Mouse (Mus musculus) heart, embryonic 12.5 days (tissue): ENCODE measurements around the gene Hist1h3b. TPM values are rescaled to one million over a fixed set of nuclear protein-coding genes. Genes with fewer than 3 reads are reported as not detected.
"Not testable (repeated sequence)": the region's sequence is repeated elsewhere in the genome, so short reads cannot be mapped to it uniquely, and the experiment has no call there.

Experiments
- ATAC-seq: fragments of 200-750 bp; cut with Nextera tagmentation; 2 replicates; pipeline ENCODE4 v1.8.0; 2017; ENCODE audit warnings: moderate TSS enrichment, moderate library complexity; ENCODE audit not compliant: insufficient number of reproducible peaks, low FRiP score
- H3K27ac ChIP-seq: fragments of 300-500 bp; sonication (generic); 2 replicates; pipeline ENCODE4 v1.5.1; 2016; ENCODE audit warnings: mild to moderate bottlenecking, moderate library complexity; ENCODE audit not compliant: poor library complexity, severe bottlenecking
- H3K27me3 ChIP-seq: fragments of 300-500 bp; sonication (generic); replicated peaks from 2 replicates; pipeline ENCODE4 v1.6.1; 2016; ENCODE audit warnings: mild to moderate bottlenecking, moderate library complexity
- H3K36me3 ChIP-seq: fragments of 300-500 bp; sonication (generic); 2 replicates; pipeline ENCODE4 v1.6.1; 2016; ENCODE audit warnings: mild to moderate bottlenecking, moderate library complexity
- H3K4me1 ChIP-seq: fragments of 300-500 bp; sonication (generic); replicated peaks from 2 replicates; pipeline ENCODE4 v1.6.1; 2016; ENCODE audit warnings: mild to moderate bottlenecking
- H3K4me2 ChIP-seq: fragments of 300-500 bp; sonication (generic); 2 replicates; pipeline ENCODE4 v1.6.1; 2016; ENCODE audit warnings: mild to moderate bottlenecking, moderate library complexity
- H3K4me3 ChIP-seq: fragments of 300-500 bp; sonication (generic); 2 replicates; pipeline ENCODE4 v1.5.1; 2016; ENCODE audit warnings: mild to moderate bottlenecking
- H3K9ac ChIP-seq: fragments of 300-500 bp; sonication (generic); 2 replicates; pipeline ENCODE4 v1.6.1; 2016; ENCODE audit warnings: mild to moderate bottlenecking, moderate library complexity
- H3K9me3 ChIP-seq: fragments of 300-500 bp; sonication (generic); replicated peaks from 2 replicates; pipeline ENCODE4 v1.6.1; 2016; ENCODE audit warnings: mild to moderate bottlenecking, moderate library complexity
- WGBS: fragments of 180-500 bp; shearing (Covaris S2); methylation state at CpG from one replicate; pipeline ENCODE4 v1.1.7; 2016; 5-methylcytosine and 5-hydroxymethylcytosine counted together
- polyA plus RNA-seq: library from polyadenylated mRNA; unstranded; fragments of >200 nt; fragmentation: Nextera tagmentation; extraction: Ambion mirVana; gene quantifications from 2 replicates; pipeline ENCODE4 v1.2.1, GENCODE M21; 2016

Hist1h3b gene
- polyA plus RNA-seq, 1 experiment from 2014 or later, result 3.5 TPM

DNA sequence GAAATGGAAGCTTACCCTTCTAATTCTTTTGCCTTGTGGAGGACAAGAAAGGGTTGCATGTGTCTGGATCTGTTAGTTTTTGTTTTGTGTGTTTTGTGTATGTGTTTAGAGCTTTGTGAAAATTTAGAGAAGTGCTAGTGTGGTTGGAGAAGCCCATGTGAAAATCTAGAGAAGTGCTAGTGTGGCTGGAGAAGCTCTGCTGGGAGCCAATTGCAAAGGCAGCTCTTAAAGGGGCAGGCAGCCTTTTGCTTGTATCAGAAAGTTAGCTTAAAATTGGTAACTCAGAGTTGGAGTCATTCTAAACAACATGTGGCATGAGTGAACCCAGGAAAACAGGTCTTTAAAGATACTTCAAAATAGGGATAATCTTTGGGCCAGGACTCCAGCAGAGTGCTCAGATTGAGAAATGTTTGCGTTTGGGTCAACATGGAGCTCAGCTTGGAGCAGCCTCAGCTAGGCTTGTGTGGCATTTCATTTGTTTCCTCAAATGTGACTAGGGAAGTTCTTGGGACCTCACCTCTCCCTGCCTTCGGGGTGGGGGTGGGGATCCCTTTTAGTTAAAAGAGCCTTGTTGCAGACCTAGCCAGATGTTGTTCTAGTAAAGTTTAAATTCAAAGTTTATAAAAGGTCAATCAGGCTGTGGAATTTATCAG, 34.3 kb upstream of the Hist1h3b start:
- peaks cover 10% of the 10 kb centered on the region for H3K4me1 ChIP-seq
- not testable (repeated sequence) for ATAC-seq, H3K9ac ChIP-seq, H3K9me3 ChIP-seq, H3K27ac ChIP-seq, H3K27me3 ChIP-seq, H3K36me3 ChIP-seq, H3K4me2 ChIP-seq, H3K4me3 ChIP-seq
- WGBS, result 30% methylated on average over 2 of the region's 2 CpGs

GRCm38 (mm10) chr13:23724239-23724638, 27.8 kb upstream of the Hist1h3b start:
- no peak overlapping the region for H3K4me3 ChIP-seq
- H3K9me3 ChIP-seq, result 0 out of 2 replicates have a peak, but pooled peaks cover 4% of the 10 kb centered on the region
- 40% methylated on average over 4 of the region's 4 CpGs for WGBS
- H3K4me2 ChIP-seq, result 0 out of 2 replicates have a peak overlapping the region, but pooled peaks have one; percentile 2
- no peak for ATAC-seq
- H3K27ac ChIP-seq, result peak overlapping the region; percentile 13; the same call in 1 of the 2 replicates
- H3K27me3 ChIP-seq, result no peaks in the 10 kb centered on the region
- no peak overlapping the region for H3K9ac ChIP-seq
- no peaks in the 10 kb centered on the region for H3K36me3 ChIP-seq
- H3K4me1 ChIP-seq, result peaks cover 23% of the 10 kb centered on the region

- no peak for ATAC-seq
- Histone ChIP-seq H3K4me1 (peaks cover 23% of the 10 kb centered on the region), H3K4me2 (no peak overlapping the region), H3K27ac (no peak overlapping the region), H3K4me3 (no peak overlapping the region), H3K9ac (no peak overlapping the region), H3K27me3 (no peaks in the 10 kb centered on the region; the same call in 1 of the 2 replicates), H3K9me3 (0 out of 2 replicates have a peak, but pooled peaks cover 4% of the 10 kb centered on the region), H3K36me3 (no peaks in the 10 kb centered on the region)
- 50% methylated on average over 1 of the region's 1 CpGs for WGBS
Measured at GRCm38 (mm10) chr13:23725213-23725612, 26.9 kb upstream of the Hist1h3b start.

DNA sequence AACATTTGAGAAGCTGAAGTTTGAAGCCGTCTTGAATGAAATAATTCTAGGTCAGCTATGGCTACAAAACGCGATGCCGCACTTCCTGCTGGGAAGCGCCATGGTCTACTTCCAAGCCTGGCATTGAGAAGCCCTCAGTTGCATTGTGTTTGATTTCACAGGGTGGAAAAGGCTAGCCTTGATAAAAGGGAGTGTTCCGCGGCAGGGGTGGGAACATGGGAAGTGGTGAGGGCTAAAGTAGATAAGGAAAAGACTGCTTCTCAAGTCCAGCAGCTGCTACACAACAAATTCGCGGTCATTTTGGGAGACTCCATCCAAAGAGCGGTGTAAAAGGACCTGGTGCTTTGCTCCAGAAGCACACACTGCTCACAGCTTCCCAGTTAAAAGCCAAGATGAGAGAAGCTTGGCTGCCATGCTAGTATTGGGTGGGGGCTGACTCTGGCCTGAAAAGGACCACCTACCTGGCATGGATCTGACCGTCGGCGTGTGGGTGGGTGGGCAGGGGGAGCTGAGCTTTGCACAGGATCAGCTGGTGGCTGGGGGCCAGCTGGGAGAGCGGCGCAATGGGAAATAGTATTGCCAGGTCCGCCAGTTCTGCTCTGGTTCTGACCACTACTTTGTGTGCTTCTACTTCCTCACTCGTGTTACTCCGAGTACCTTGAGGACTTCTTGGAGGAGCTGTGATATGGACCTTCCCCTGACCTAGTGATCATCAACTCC, 23.4 kb upstream of the Hist1h3b start:
- Histone ChIP-seq H3K36me3 (no peaks in the 10 kb centered on the region), H3K9ac (no peak overlapping the region), H3K27ac (no peak overlapping the region), H3K4me3 (no peak overlapping the region), H3K27me3 (no peaks in the 10 kb centered on the region; the same call in 1 of the 2 replicates), H3K4me1 (peaks cover 27% of the 10 kb centered on the region), H3K4me2 (no peak overlapping the region), H3K9me3 (no peaks in the 10 kb centered on the region)
- 71% methylated on average over 18 of the region's 18 CpGs for WGBS
- ATAC-seq, result no peak

DNA sequence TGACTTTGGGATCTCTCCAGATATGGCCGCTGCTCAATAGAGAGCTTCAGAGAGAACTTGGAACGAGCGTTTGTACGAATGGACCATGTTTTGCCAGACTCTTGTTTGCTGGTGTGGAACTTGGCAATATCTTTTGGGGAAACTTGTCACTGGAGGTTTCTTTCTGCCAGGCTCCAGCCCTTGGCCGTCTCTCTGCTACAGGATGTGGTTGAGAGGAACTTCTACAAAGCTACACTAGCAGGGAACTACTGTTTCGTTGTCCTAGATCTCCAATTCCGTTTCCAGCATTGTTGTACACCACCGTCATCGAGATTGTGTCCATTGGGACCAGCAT, 22.9 kb upstream of the Hist1h3b start:
- Histone ChIP-seq H3K36me3 (no peaks in the 10 kb centered on the region), H3K4me2 (no peak overlapping the region), H3K9ac (no peak overlapping the region), H3K27ac (no peak overlapping the region), H3K9me3 (no peaks in the 10 kb centered on the region), H3K4me1 (peaks cover 22% of the 10 kb centered on the region), H3K4me3 (no peak overlapping the region), H3K27me3 (no peaks in the 10 kb centered on the region; the same call in 1 of the 2 replicates)
- 88% methylated on average over 9 of the region's 9 CpGs for WGBS
- ATAC-seq, result no peak

DNA sequence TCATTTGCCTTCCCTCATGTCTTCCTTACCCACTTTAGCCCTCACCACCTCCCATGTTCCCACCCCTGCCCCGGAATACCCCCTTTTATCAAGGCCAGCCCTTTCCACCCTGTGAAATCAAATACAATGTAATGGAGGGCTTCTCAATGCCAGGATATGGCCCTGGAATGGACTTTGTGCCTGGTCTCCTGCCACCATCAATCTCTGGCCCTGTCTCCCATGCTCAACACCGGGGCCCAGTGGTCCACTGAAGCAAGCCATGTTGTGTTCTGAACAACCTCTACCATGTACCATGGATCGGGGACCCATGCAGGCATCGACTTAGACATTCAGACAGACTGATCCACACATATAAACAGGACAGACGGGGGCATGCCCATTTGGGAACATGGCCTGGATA, 22.4 kb upstream of the Hist1h3b start:
- no peak overlapping the region for H3K9ac ChIP-seq
- no peak overlapping the region for H3K4me3 ChIP-seq
- H3K4me2 ChIP-seq, result no peak overlapping the region
- peaks cover 16% of the 10 kb centered on the region for H3K4me1 ChIP-seq
- H3K9me3 ChIP-seq, result no peaks in the 10 kb centered on the region
- no peak for ATAC-seq
- WGBS, result 89% methylated on average over 5 of the region's 5 CpGs
- H3K36me3 ChIP-seq, result no peaks in the 10 kb centered on the region
- H3K27me3 ChIP-seq, result no peaks in the 10 kb centered on the region; the same call in 1 of the 2 replicates
- H3K27ac ChIP-seq, result no peak overlapping the region

DNA sequence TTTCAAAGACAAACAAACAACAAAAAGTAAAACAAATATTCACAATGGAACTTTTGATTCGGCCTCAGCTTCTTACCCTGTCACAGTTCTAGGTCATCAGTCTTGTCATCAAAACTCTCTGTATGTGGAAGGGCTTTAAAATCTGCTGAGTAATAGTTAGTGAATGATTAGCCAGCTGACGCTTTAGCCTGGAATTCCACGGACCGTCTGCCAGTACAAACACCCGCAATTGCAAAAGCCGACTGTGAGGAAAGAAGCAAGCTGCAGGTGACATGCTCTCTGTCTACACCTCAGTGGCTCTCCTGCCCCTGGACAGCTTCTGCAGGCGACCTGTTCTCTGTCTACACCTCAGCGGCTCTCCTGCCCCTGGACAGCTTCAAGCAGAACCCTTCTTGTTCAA, 21.6 kb upstream of the Hist1h3b start:
- ATAC-seq, result no peak
- 18% methylated on average over 8 of the region's 8 CpGs for WGBS
- Histone ChIP-seq H3K4me1 (peaks cover 10% of the 10 kb centered on the region), H3K4me3 (no peak overlapping the region), H3K27ac (no peak overlapping the region), H3K36me3 (no peaks in the 10 kb centered on the region), H3K9ac (no peak overlapping the region), H3K9me3 (no peaks in the 10 kb centered on the region), H3K27me3 (no peaks in the 10 kb centered on the region; the same call in 1 of the 2 replicates), H3K4me2 (peak overlapping the region; percentile 39; the same call in 1 of the 2 replicates)

GRCm38 (mm10) chr13:23732156-23732804, 19.8 kb upstream of the Hist1h3b start:
- H3K4me1 ChIP-seq, result peaks cover 10% of the 10 kb centered on the region
- H3K9ac ChIP-seq, result no peak overlapping the region
- no peaks in the 10 kb centered on the region for H3K9me3 ChIP-seq
- 24% methylated on average over 8 of the region's 8 CpGs for WGBS
- H3K4me3 ChIP-seq, result no peak overlapping the region
- no peak overlapping the region for H3K4me2 ChIP-seq
- H3K36me3 ChIP-seq, result no peaks in the 10 kb centered on the region
- no peak overlapping the region for H3K27ac ChIP-seq
- ATAC-seq, result no peak
- no peaks in the 10 kb centered on the region; the same call in 1 of the 2 replicates for H3K27me3 ChIP-seq

GRCm38 (mm10) chr13:23737091-23737490, 15.0 kb upstream of the Hist1h3b start:
- Histone ChIP-seq H3K4me1 (peaks cover 7% of the 10 kb centered on the region), H3K9ac (no peak overlapping the region), H3K4me2 (no peak overlapping the region), H3K9me3 (no peaks in the 10 kb centered on the region), H3K4me3 (no peak overlapping the region), H3K36me3 (no peaks in the 10 kb centered on the region), H3K27me3 (no peaks in the 10 kb centered on the region), H3K27ac (no peak overlapping the region)
- WGBS, result 86% methylated on average over 5 of the region's 5 CpGs
- ATAC-seq, result no peak

DNA sequence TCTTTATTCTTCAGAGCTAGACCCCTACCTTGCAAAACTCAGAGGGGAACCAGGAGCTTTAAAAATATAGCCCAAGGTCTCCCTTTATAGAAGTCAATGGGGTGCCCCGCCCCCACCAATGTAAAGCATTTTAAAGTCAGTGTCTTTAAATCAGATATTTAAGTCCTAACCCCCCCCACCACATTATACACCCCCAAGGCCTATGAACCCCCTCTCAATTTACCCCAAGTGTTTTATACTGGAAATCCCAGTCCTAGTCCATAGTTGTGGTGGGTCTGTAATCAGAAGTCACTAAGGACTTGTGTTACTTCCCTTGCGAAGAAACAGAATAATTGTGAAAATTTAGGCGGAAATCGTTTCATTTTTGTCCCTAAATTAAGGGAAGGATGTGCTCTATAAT, 14.0 kb upstream of the Hist1h3b start:
- peak overlapping the region; percentile 68 for H3K4me3 ChIP-seq
- no peak for ATAC-seq
- H3K4me2 ChIP-seq, result peak overlapping the region; percentile 96
- no peaks in the 10 kb centered on the region for H3K36me3 ChIP-seq
- no peaks in the 10 kb centered on the region for H3K27me3 ChIP-seq
- no peaks in the 10 kb centered on the region for H3K9me3 ChIP-seq
- H3K4me1 ChIP-seq, result peaks cover 7% of the 10 kb centered on the region
- 19% methylated on average over 4 of the region's 4 CpGs for WGBS
- H3K9ac ChIP-seq, result peak overlapping the region; percentile 96
- peak overlapping the region; percentile 100 for H3K27ac ChIP-seq

GRCm38 (mm10) chr13:23738677-23739068, 13.4 kb upstream of the Hist1h3b start, which contains the start of gene Hist1h1c:
Hist1h1c (plus strand) TSS chr13:23738808.
- Histone ChIP-seq H3K36me3 (no peaks in the 10 kb centered on the region), H3K27me3 (no peaks in the 10 kb centered on the region), H3K4me2 (peak within 1 kb of the TSS; percentile 96), H3K4me3 (peak within 1 kb of the TSS; percentile 68), H3K9me3 (no peaks in the 10 kb centered on the region), H3K27ac (peak within 1 kb of the TSS; percentile 100), H3K4me1 (peaks cover 7% of the 10 kb centered on the region), H3K9ac (peak within 1 kb of the TSS; percentile 96)
- peak; percentile 94 for ATAC-seq
- 0% methylated on average over 38 of the region's 38 CpGs for WGBS
